Mouse (Mus musculus) cerebral cortex, adult 2 months (tissue): ENCODE measurements around the gene Khdrbs1.

Source experiments
- WGBS: fragments of 180-500 bp; shearing (Covaris S2); methylation state at CpG from one replicate; pipeline ENCODE4 v1.1.7; 2018; 5-methylcytosine and 5-hydroxymethylcytosine counted together

Gene Khdrbs1

GRCm38 (mm10) chr4:129743494-129743893, 1.4 kb upstream of the Khdrbs1 start:
- 48% methylated on average over 2 of the region's 2 CpGs for WGBS

DNA sequence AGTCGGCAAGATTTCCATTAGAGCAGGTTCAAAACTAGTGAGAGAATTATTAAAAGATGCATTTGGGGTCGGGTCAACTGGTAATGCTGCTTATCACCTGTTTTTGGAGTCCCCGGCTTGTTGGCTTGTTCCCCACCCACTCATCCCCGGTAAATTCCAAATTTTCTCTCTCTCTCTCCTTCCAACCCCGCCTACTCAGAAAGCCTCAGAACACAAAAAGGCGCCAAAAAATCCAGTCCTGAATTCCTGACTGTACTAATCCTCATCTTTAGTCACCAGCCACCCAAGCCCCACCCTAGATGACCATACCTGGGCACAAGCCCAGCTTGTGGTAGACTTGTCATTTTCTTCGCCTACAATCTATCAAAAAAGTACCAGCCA, 897 bp upstream of the Khdrbs1 start:
- WGBS: 11% methylated on average over 7 of the region's 7 CpGs

- under 1% methylated on average over 34 of the region's 34 CpGs for WGBS
These were observed 200 bp downstream of the Khdrbs1 start for GRCm38 (mm10) chr4:129741974-129742231.

- WGBS: 1% methylated on average over 62 of the region's 62 CpGs
These were observed 691 bp downstream of the Khdrbs1 start for GRCm38 (mm10) chr4:129741251-129741973.

GRCm38 (mm10) chr4:129739111-129739645, 2.9 kb downstream of the Khdrbs1 start:
- 58% methylated on average over 4 of the region's 4 CpGs for WGBS

GRCm38 (mm10) chr4:129736173-129736572, 5.9 kb downstream of the Khdrbs1 start:
- 69% methylated on average over 1 of the region's 1 CpGs for WGBS

- WGBS: 89% methylated on average over 4 of the region's 4 CpGs
These were observed 6.6 kb downstream of the Khdrbs1 start for GRCm38 (mm10) chr4:129735485-129735884.

GRCm38 (mm10) chr4:129731423-129731822, 10.7 kb downstream of the Khdrbs1 start:
- 68% methylated on average over 5 of the region's 5 CpGs for WGBS

DNA sequence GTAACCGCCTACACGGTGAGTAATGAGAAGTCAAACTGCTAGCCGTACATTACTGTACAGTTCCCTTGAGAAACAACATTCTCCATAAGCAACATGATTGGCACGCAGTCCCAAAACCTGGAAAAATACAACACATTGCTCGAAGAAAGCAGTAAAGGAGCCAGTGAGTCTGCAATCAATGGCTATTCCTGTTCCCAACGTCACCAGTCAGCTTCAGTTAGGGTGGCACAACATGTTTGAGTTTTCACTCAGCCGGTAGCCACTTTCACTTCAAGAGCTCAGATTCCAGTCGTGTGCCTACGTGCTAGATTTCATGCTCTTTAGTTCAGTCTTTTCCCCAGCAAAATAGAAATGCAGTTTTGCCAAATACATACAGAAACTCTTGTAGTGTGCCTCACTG, 25.8 kb downstream of the Khdrbs1 start:
- 57% methylated on average over 9 of the region's 9 CpGs for WGBS

DNA sequence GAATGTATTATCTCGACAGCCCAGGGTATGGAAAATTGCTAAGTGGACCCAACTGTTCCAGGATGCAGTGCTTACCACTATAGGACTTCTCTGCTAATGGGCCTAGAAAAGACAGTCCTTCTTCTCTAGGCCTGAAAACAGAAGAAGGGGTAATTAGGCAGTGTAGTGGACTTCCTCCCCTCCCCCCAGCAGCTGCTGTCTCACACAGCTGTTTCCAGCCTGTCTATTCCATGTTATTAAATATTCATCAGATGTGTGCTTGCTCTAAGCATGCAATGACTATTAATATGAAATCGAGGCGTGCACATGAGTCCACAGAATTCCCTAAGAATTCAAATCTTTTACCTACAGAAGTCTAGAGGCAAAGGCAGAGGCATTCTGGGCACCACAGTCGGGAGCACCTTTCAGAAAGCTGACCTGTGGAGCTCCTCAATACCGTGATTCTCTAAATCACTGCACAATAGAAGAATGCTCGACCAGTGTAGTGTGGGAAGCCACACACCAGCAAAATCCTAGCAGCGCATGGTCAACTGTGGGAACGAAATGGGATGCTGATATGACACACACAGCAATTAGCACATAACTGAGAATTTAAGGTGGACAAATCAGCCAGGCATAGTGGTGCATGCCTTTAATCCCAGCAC, 32.5 kb downstream of the Khdrbs1 start:
- 53% methylated on average over 8 of the region's 8 CpGs for WGBS

- 38% methylated on average over 3 of the region's 3 CpGs for WGBS
These were observed 35.4 kb downstream of the Khdrbs1 start for GRCm38 (mm10) chr4:129706750-129707149.

DNA sequence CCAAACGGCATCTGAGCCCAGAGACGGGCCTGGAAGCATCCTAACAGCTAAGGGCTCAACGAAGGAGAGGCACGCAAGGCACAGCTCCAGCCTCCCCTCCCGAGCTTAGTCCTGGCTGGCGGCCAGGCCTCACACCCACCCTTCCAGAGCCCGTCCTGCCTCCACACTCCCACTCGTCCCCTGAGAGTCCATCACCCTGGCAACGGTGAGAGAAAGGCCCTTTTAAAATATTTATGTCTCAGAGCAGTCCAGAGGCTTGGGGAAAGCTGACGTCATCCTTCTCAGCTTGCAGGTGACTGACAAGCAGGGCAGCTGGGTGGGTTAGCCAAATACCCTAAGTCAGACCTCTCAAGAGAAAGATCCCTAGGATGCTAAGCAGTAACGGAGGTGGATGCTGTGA, 39.6 kb downstream of the Khdrbs1 start:
- WGBS: 6% methylated on average over 11 of the region's 11 CpGs

- WGBS: 16% methylated on average over 17 of the region's 17 CpGs
These were observed 40.4 kb downstream of the Khdrbs1 start for GRCm38 (mm10) chr4:129701503-129702377.

DNA sequence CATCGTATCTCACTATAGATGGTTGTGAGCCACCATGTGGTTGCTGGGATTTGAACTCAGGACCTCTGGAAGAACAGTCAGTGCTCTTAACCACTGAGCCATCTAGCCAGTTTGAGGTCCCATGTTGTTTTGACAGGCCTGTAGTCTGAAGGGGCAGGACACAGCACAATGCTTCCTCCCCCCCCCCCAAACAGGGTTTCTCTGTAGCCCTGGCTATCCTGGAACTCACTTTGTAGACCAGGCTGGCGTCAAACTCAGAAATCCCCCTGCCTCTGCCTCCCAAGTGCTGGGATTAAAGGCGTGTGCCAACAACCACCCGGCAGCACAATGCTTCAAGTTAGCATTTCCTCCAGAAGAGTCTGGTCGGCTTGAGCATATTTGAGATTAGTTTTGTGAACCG, 41.4 kb downstream of the Khdrbs1 start:
- WGBS: 74% methylated on average over 6 of the region's 6 CpGs

DNA sequence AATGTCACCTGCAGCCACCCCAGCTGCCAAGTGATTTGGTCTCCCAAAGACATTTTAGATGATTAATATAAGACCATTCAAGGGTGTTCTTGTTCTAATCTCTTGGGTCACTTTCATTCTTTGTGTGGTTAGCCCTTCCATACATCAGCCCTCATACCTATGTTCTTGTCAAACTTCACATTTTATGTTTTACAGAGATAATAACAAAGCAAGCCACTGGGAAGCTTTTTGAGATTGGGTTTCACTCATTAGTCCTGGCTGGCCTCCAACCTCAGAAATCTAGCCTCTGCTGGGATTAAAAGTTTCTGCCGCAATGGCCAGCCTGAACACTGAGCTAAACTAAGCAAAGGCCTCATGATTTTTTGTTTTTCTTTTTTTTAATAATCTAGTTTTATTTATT, 41.9 kb downstream of the Khdrbs1 start:
- WGBS: 47% methylated on average over 1 of the region's 1 CpGs

GRCm38 (mm10) chr4:129697191-129697590, 44.9 kb downstream of the Khdrbs1 start:
- WGBS: 74% methylated on average over 7 of the region's 7 CpGs

- WGBS: under 1% methylated on average over 56 of the region's 57 CpGs
These were observed 45.7 kb downstream of the Khdrbs1 start, which contains the start of gene Tmem39b for GRCm38 (mm10) chr4:129696158-129696985. TSS of gene Tmem39b (minus strand) at chr4:129696838.

- 16% methylated on average over 6 of the region's 6 CpGs for WGBS
These were observed 46.3 kb downstream of the Khdrbs1 start for GRCm38 (mm10) chr4:129695815-129696157.

- WGBS: 97% methylated on average over 6 of the region's 6 CpGs
These were observed 57.6 kb downstream of the Khdrbs1 start for GRCm38 (mm10) chr4:129684531-129684930.

GRCm38 (mm10) chr4:129683901-129684493, 58.1 kb downstream of the Khdrbs1 start:
- 80% methylated on average over 11 of the region's 11 CpGs for WGBS

DNA sequence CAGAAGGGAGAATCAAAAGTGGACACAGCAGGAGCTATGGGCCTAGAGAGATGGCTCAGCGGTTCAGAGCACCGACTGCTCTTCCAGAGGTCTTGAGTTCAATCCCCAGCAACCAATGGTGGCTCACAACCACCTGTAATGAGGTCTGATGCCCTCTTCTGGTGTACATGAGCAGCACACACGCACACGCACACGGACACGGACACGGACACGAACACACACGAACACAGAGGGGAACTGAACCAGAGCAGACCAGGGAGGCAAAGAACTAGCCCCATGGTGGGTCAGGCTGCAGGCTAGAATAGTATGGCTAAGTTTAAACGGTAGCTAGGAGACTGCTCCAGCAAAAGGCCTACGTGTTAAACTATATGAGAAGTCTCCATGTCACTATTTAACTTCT, 60.3 kb downstream of the Khdrbs1 start:
- WGBS: 94% methylated on average over 11 of the region's 11 CpGs
